Mouse (Mus musculus) lung, embryonic 14.5 days (tissue): ENCODE measurements around the gene M6pr. TPM values are rescaled to one million over a fixed set of nuclear protein-coding genes. Genes with fewer than 3 reads are reported as not detected.
A peak's percentile ranks its signal among the peaks of the same experiment; 100 is the strongest.

ENCODE experiments used
- ATAC-seq: fragments of 200-750 bp; cut with Nextera tagmentation; 2 replicates; pipeline ENCODE4 v1.8.0; 2017; ENCODE audit warnings: mild to moderate bottlenecking, moderate TSS enrichment, moderate library complexity; ENCODE audit not compliant: insufficient read depth
- DNase-seq: peaks from one replicate; pipeline ENCODE4 v3.0.0-alpha.2; 2015
- H3K27ac ChIP-seq: fragments of 300-500 bp; sonication (generic); 2 replicates; pipeline ENCODE4 v1.5.1; 2014; ENCODE audit warnings: low read depth, mild to moderate bottlenecking, moderate library complexity
- H3K27me3 ChIP-seq: fragments of 300-500 bp; sonication (generic); 2 replicates; pipeline ENCODE4 v1.6.1; 2014; ENCODE audit warnings: low read length, control low read depth; ENCODE audit not compliant: insufficient read depth
- H3K36me3 ChIP-seq: fragments of 300-500 bp; sonication (generic); 2 replicates; pipeline ENCODE4 v1.6.1; 2014; ENCODE audit warnings: control low read depth; ENCODE audit not compliant: insufficient read depth
- H3K4me1 ChIP-seq: fragments of 300-500 bp; sonication (generic); 2 replicates; pipeline ENCODE4 v1.6.1; 2014; ENCODE audit warnings: antibody characterized with exemption, control low read depth; ENCODE audit not compliant: insufficient read depth
- H3K4me2 ChIP-seq: fragments of 300-500 bp; sonication (generic); 2 replicates; pipeline ENCODE4 v1.6.1; 2014; ENCODE audit warnings: mild to moderate bottlenecking
- H3K4me3 ChIP-seq: fragments of 300-500 bp; sonication (generic); 2 replicates; pipeline ENCODE4 v1.5.1; 2014; ENCODE audit warnings: low read depth, low read length
- H3K9ac ChIP-seq: fragments of 300-500 bp; sonication (generic); 2 replicates; pipeline ENCODE4 v1.6.1; 2014
- H3K9me3 ChIP-seq: fragments of 300-500 bp; sonication (generic); 2 replicates; pipeline ENCODE4 v1.6.1; 2016; ENCODE audit warnings: low read depth, low read length, control low read depth
- CTCF ChIP-seq: IDR thresholded peaks from 2 replicates; pipeline ENCODE4 v1.5.1; 2016; ENCODE audit warnings: antibody characterized with exemption, low read depth
- WGBS: fragments of 180-500 bp; shearing (Covaris S2); extraction: QIAGEN DNeasy Blood & Tissue Kit; methylation state at CpG from one replicate; pipeline ENCODE4 v1.1.7; 2014; 5-methylcytosine and 5-hydroxymethylcytosine counted together
- polyA plus RNA-seq: library from polyadenylated mRNA; unstranded; fragments of >200 nt; fragmentation: Nextera tagmentation; extraction: Ambion mirVana; gene quantifications from 2 replicates; pipeline ENCODE4 v1.2.1, GENCODE M21; 2014

Gene M6pr
- polyA plus RNA-seq, 1 experiment from 2014 or later: 115 TPM

DNA sequence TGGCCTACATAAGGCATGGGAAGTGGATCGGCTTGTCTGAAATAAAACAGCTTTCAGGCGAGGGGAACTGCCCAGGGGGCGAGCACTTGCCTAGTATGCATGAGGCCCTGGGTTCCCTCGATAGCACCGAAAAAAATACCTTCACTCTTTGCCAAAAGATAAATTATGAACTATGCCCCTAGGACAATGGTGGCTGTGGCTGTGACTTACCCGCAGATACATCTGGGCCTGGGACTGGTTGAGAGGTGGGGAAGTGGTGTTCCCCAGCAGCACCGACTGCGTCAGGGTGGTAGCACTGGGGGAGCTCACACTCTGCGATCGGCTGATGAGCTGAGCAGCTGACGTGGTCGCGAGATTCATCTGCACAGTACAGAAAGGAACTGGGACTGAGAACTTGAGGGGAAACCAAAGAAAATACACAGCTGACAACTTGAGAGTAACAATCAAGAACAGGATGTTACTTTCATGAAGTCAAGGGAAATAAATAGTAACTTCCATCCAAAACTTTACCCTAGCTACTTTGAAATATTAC is 24.6 kb downstream of the M6pr start:
- Histone ChIP-seq H3K4me1 (0 out of 2 replicates have a peak, but pooled peaks cover under 1% of the 10 kb centered on the region), H3K27ac (no peak overlapping the region), H3K9me3 (no peaks in the 10 kb centered on the region), H3K4me3 (no peak overlapping the region), H3K9ac (no peak overlapping the region), H3K4me2 (no peak overlapping the region), H3K36me3 (peaks cover 65% of the 10 kb centered on the region), H3K27me3 (no peaks in the 10 kb centered on the region)
- ATAC-seq (no peak), DNase-seq (no peak)
- 87% methylated on average over 13 of the region's 13 CpGs for WGBS
- no peak for TF ChIP-seq CTCF

DNA sequence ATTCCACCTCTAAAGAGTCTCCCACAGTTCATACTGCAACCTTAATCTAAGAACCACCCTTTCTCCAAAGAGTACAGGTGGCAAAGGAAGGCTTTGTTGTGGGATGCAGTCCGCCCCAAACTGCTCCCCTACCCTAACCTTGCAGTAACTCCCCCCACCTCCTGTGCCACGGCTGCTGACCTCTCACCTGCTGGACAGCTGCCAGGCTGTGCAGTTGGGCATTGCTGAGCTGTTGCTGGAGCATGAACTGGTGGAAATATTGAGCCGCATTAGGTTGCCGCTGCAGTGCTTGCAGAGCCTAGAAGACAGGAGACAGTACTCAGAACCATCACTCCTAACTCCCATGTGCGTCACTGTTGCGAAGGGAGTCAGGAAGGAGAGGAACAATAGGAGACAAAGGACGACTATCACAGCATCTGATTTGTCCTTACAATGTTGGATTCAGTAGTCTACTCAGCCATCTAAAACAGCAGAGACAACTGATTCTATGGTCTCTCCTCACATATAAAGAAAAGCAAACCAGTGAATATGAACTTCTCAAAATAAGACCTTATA is 26.3 kb downstream of the M6pr start:
- H3K4me2 ChIP-seq: no peak overlapping the region
- H3K36me3 ChIP-seq: peaks cover 50% of the 10 kb centered on the region
- TF ChIP-seq CTCF: no peak
- no peak overlapping the region for H3K27ac ChIP-seq
- no peak for DNase-seq
- no peaks in the 10 kb centered on the region for H3K9me3 ChIP-seq
- H3K4me1 ChIP-seq: 0 out of 2 replicates have a peak, but pooled peaks cover 4% of the 10 kb centered on the region
- 80% methylated on average over 7 of the region's 7 CpGs for WGBS
- no peaks in the 10 kb centered on the region for H3K27me3 ChIP-seq
- ATAC-seq: no peak
- H3K4me3 ChIP-seq: no peak overlapping the region
- H3K9ac ChIP-seq: no peak overlapping the region

DNA sequence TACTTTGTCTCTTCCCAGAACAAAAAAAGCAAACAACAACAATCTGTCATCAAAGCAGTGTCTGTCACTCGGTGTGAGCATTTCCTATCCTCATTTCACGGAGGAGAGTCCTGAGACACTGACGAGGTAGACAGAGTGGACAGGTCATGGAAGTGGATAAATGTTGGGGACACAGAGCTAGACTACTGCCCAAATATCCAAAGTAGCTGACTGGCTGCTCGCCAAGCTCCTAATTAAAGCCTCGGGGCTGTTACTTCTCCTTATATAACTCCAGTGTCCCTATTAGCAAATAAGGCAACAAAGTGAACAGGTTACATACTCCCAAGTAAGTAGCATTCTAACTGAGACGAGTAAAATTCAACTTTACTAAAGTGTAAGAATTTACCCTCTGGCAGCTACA is 29.0 kb downstream of the M6pr start:
- Histone ChIP-seq H3K4me3 (no peak overlapping the region), H3K9me3 (no peaks in the 10 kb centered on the region), H3K4me1 (0 out of 2 replicates have a peak, but pooled peaks cover 4% of the 10 kb centered on the region), H3K27me3 (no peaks in the 10 kb centered on the region), H3K36me3 (peaks cover 36% of the 10 kb centered on the region), H3K4me2 (no peak overlapping the region), H3K27ac (no peak overlapping the region), H3K9ac (no peak overlapping the region)
- ATAC-seq (no peak), DNase-seq (peak; percentile 27)
- no peak for TF ChIP-seq CTCF
- 50% methylated on average over 6 of the region's 6 CpGs for WGBS

DNA sequence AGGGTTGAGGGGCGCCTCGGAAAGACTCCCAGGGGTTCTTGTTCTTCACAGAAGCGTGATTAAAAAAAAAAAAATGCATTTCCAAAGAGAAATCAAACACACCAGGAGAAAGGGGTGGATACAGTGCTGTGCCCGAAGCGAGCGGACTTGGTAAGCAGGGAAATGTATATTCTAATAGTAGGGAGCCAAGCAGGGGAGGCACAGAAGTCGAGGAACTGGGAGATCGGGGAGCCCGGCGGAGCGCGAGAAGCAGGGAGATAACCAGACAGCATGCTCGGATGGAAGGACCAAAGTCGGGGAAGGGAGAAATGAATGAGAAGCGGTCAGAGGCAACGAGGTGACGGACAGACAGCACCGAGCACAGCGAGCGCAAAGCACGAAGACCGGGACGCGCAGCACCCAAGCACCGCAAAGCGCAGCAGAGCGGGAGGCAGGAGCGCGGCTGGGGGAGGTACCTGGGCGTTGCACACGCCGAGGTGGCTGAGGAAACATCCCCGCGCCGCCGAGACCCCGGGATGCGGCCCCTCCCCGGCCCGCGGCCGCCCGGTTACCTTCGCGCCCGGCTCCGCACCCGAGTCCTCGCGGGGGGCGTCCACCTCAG is 30.6 kb downstream of the M6pr start:
- H3K4me2 ChIP-seq: peak overlapping the region; percentile 74
- no peaks in the 10 kb centered on the region for H3K27me3 ChIP-seq
- H3K27ac ChIP-seq: peak overlapping the region; percentile 92
- DNase-seq: peak; percentile 79
- peak; percentile 82 for ATAC-seq
- peak overlapping the region; percentile 73 for H3K4me3 ChIP-seq
- peaks cover 20% of the 10 kb centered on the region for H3K36me3 ChIP-seq
- 0 out of 2 replicates have a peak, but pooled peaks cover 4% of the 10 kb centered on the region for H3K4me1 ChIP-seq
- peak overlapping the region; percentile 69 for H3K9ac ChIP-seq
- WGBS: under 1% methylated on average over 36 of the region's 51 CpGs
- no peaks in the 10 kb centered on the region for H3K9me3 ChIP-seq
- TF ChIP-seq CTCF: no peak

DNA sequence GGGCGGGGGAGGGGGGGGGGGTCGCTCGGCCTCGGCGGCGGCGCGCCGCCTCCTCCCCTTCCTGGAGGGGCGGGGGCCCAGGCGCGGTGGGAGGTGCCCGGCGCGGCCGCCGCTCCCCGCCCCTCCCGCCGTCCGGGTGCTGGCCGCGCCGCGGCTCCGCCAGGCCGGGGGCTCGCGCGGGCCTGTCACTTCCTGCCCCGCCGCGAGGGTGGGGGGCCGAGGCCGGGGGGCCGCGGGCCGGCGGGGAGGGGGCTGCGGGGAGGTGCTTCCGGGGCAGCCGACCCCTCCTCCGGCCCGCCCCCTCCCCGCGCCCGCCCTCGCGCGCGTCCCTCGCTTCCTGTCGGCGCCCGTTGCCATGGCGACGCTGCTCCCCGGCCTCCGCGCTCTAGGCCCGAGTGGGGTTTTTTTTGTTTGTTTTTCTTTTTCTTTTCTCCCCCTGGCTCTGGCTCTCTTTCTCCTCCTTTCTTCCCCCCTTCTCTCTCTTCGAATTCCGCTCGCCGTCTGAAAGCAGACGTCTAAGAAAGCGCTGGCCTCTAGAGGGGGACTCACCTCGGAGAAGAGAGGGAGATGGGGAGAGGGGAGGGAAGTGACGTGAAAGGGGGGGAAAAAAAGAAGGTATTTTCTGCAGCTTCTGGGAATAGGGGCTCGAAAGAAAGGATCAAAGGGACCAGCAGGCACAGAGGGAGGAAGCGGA is 31.3 kb downstream of the M6pr start:
- ATAC-seq: peak; percentile 89
- no peaks in the 10 kb centered on the region for H3K27me3 ChIP-seq
- TF ChIP-seq CTCF: peak; percentile 28; the same call in 1 of the 2 replicates

DNA sequence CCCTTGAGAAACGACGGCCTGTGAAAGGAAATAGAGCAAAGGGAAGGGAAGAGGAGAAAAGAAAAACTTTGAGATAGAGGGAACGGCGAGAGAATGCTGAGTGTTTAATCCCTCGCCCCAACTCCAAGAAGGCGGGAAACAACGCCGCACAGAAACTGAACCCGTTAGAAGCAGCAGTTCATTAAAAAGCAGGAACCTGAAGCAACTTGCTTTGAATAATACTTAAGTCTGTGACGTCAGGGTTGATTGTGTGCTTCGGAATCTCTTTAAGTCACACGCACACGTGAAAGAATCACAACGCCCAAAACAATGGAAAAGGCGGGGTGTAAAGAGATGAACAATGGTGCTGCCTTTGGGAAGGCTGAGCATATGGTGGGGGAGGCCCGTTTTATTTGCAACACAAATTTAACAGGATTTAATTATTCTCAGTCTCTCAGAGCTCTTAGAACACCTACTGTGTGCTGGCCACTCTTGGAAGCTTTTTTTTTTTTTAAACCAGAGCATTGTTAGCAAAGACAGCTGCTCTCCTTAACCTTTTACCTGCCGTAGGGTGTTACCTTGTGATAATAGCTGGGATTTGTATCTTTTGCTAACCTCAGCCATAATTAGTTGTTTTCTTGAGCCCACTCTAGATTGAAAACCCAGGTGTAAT is 32.0 kb downstream of the M6pr start, which contains the start of gene Phc1:
Gene Phc1 (minus strand): TSS at position 213 of the 652 bp plus-strand sequence.
- Histone ChIP-seq H3K9me3 (no peaks in the 10 kb centered on the region), H3K4me3 (peak within 1 kb of the TSS; percentile 73), H3K27me3 (no peaks in the 10 kb centered on the region), H3K27ac (peak within 1 kb of the TSS; percentile 92), H3K4me2 (peak within 1 kb of the TSS; percentile 74), H3K9ac (peak within 1 kb of the TSS; percentile 69), H3K36me3 (peaks cover 12% of the 10 kb centered on the region), H3K4me1 (0 out of 2 replicates have a peak, but pooled peaks cover 4% of the 10 kb centered on the region)
- DNase-seq (peak; percentile 76), ATAC-seq (peak; percentile 17)
- no peak for TF ChIP-seq CTCF
- 1% methylated on average over 17 of the region's 17 CpGs for WGBS

More for the DNA sequence above, 31.3 kb downstream of the M6pr start:
- Histone ChIP-seq H3K9ac (peak overlapping the region; percentile 69), H3K4me3 (peak overlapping the region; percentile 73), H3K27ac (peak overlapping the region; percentile 92), H3K36me3 (peaks cover 15% of the 10 kb centered on the region), H3K9me3 (no peaks in the 10 kb centered on the region), H3K4me1 (0 out of 2 replicates have a peak, but pooled peaks cover 4% of the 10 kb centered on the region), H3K4me2 (peak overlapping the region; percentile 74)
- DNase-seq: peak; percentile 93
- under 1% methylated on average over 24 of the region's 71 CpGs for WGBS
